Mouse (Mus musculus) midbrain, embryonic 10.5 days (tissue): ENCODE measurements around the gene Zc3h12d. TPM values are rescaled to one million over a fixed set of nuclear protein-coding genes. Genes with fewer than 3 reads are reported as not detected.
A peak's percentile ranks its signal among the peaks of the same experiment; 100 is the strongest.

Experiments
- DNase-seq: peaks from one replicate; pipeline ENCODE4 v3.0.0-alpha.2; 2017; ENCODE audit warnings: low spot score
- H3K27ac ChIP-seq: fragments of 300-500 bp; sonication (generic); replicated peaks from 2 replicates; pipeline ENCODE4 v1.5.1; 2016; ENCODE audit warnings: mild to moderate bottlenecking
- H3K27me3 ChIP-seq: fragments of 300-500 bp; sonication (generic); 2 replicates; pipeline ENCODE4 v1.6.1; 2016; ENCODE audit warnings: low read depth, mild to moderate bottlenecking; ENCODE audit not compliant: poor library complexity, severe bottlenecking
- H3K36me3 ChIP-seq: fragments of 300-500 bp; sonication (generic); 2 replicates; pipeline ENCODE4 v1.6.1; 2016; ENCODE audit warnings: mild to moderate bottlenecking, moderate library complexity
- H3K4me1 ChIP-seq: fragments of 300-500 bp; sonication (generic); 2 replicates; pipeline ENCODE4 v1.6.1; 2016
- H3K4me3 ChIP-seq: fragments of 300-500 bp; sonication (generic); 2 replicates; pipeline ENCODE4 v1.5.1; 2016; ENCODE audit warnings: mild to moderate bottlenecking, moderate library complexity
- H3K9me3 ChIP-seq: fragments of 300-500 bp; sonication (generic); replicated peaks from 2 replicates; pipeline ENCODE4 v1.6.1; 2016; ENCODE audit warnings: mild to moderate bottlenecking
- WGBS: fragments of 180-500 bp; shearing (Covaris S2); methylation state at CpG from one replicate; pipeline ENCODE4 v1.1.7; 2016; 5-methylcytosine and 5-hydroxymethylcytosine counted together
- polyA plus RNA-seq: library from polyadenylated mRNA; unstranded; fragments of >200 nt; fragmentation: Nextera tagmentation; extraction: Ambion mirVana; gene quantifications from 2 replicates; pipeline ENCODE4 v1.2.1, GENCODE M21; 2016

The Zc3h12d gene
- 0.02 TPM in 1 of 2 replicates, not detected in the other for polyA plus RNA-seq

DNA sequence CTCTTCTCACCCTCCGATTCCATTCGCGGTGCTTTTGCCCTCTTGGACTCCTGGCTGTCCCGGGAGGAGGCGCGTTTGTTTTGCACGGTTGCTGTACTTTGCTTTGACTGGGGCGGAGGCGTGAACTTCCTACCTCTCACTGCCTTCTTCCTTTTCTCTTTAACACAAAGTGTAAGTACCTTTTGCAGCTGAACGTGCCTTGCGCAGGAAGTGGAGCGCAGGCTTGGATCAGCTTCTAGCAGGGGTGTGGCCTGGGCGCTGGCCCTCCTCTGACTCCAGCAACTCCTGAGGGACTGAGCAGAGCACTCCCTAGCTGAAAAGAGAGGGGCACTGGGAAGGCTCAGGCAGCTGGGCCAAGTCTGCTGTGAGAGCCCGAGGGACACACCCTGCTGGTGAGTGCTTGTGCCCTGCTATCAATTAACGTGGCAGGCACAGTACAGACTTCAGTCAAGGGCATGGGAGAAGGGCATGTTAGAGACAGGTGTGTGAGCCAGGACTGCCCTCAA lies at the start of gene Zc3h12d:
Gene Zc3h12d, plus strand, starts transcription at position 300 of the 506 bp plus-strand sequence.
- H3K27ac ChIP-seq = peak within 1 kb of the TSS; percentile 28; the same call in 1 of the 2 replicates
- DNase-seq = no peak
- H3K9me3 ChIP-seq = no peaks in the 10 kb centered on the region
- H3K36me3 ChIP-seq = no peaks in the 10 kb centered on the region
- 5% methylated on average over 15 of the region's 15 CpGs for WGBS
- no peaks in the 10 kb centered on the region for H3K27me3 ChIP-seq
- H3K4me3 ChIP-seq = peak within 1 kb of the TSS; percentile 38
- H3K4me1 ChIP-seq = peaks cover 10% of the 10 kb centered on the region

DNA sequence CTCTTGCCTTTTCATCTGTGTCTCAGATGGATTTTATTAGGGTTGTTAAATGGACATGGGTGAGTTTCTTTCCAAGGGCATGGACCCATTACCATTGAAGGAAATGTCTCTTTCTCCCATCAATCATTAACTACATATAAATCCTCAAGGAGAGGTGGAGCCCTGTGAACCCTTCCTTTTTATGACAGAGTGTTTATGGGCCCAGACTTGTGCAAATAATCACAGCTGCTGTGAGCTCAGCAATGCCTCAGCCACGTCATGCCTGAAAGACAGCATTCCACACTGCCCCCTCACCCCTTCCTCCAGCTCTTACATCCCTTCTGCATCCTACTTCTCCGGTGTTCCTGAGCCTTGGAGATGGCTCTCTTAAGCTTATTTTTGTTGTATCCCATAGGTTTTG lies 45.0 kb upstream of the Zc3h12d start:
- WGBS = 56% methylated on average over 2 of the region's 2 CpGs
- DNase-seq = no peak
- Histone ChIP-seq H3K4me3 (no peak overlapping the region), H3K27ac (no peak overlapping the region), H3K27me3 (no peaks in the 10 kb centered on the region), H3K9me3 (no peaks in the 10 kb centered on the region), H3K4me1 (peaks cover 7% of the 10 kb centered on the region), H3K36me3 (peaks cover 25% of the 10 kb centered on the region)

GRCm38 (mm10) chr10:7792254-7792750 lies 40.0 kb upstream of the Zc3h12d start:
- Histone ChIP-seq H3K27me3 (no peaks in the 10 kb centered on the region), H3K4me3 (peak overlapping the region; percentile 86), H3K9me3 (no peaks in the 10 kb centered on the region), H3K27ac (peak overlapping the region; percentile 93), H3K36me3 (peaks cover 43% of the 10 kb centered on the region), H3K4me1 (peaks cover 17% of the 10 kb centered on the region)
- 1% methylated on average over 10 of the region's 10 CpGs for WGBS
- no peak for DNase-seq

GRCm38 (mm10) chr10:7792751-7793385 lies 39.4 kb upstream of the Zc3h12d start, which contains the start of the genes Ginm1 and Ppil4:
Ginm1 (minus strand) TSS chr10:7792824.
Ppil4 (plus strand) TSS chr10:7792891.
- Histone ChIP-seq H3K27ac (peak within 1 kb of the TSS; percentile 93), H3K4me1 (peaks cover 17% of the 10 kb centered on the region), H3K36me3 (peaks cover 49% of the 10 kb centered on the region), H3K9me3 (no peaks in the 10 kb centered on the region), H3K4me3 (peak within 1 kb of the TSS; percentile 86), H3K27me3 (no peaks in the 10 kb centered on the region)
- under 1% methylated on average over 52 of the region's 52 CpGs for WGBS
- DNase-seq = peak; percentile 88

- H3K27ac ChIP-seq = no peak overlapping the region
- H3K9me3 ChIP-seq = no peaks in the 10 kb centered on the region
- no peaks in the 10 kb centered on the region for H3K4me1 ChIP-seq
- WGBS = 95% methylated on average over 3 of the region's 3 CpGs
- H3K4me3 ChIP-seq = no peak overlapping the region
- DNase-seq = no peak
- H3K27me3 ChIP-seq = no peaks in the 10 kb centered on the region
- H3K36me3 ChIP-seq = peaks cover 100% of the 10 kb centered on the region
These were observed 31.0 kb upstream of the Zc3h12d start for GRCm38 (mm10) chr10:7801258-7801657.

GRCm38 (mm10) chr10:7802519-7803140 lies 29.6 kb upstream of the Zc3h12d start:
- DNase-seq = no peak
- H3K36me3 ChIP-seq = peaks cover 99% of the 10 kb centered on the region
- H3K9me3 ChIP-seq = no peaks in the 10 kb centered on the region
- no peak overlapping the region for H3K27ac ChIP-seq
- 89% methylated on average over 2 of the region's 2 CpGs for WGBS
- no peaks in the 10 kb centered on the region for H3K4me1 ChIP-seq
- no peaks in the 10 kb centered on the region for H3K27me3 ChIP-seq
- no peak overlapping the region for H3K4me3 ChIP-seq

GRCm38 (mm10) chr10:7809937-7810336 lies 22.3 kb upstream of the Zc3h12d start:
- Histone ChIP-seq H3K36me3 (peaks cover 96% of the 10 kb centered on the region), H3K27me3 (no peaks in the 10 kb centered on the region), H3K27ac (no peak overlapping the region), H3K4me1 (no peaks in the 10 kb centered on the region), H3K9me3 (no peaks in the 10 kb centered on the region), H3K4me3 (no peak overlapping the region)
- peak; percentile 26 for DNase-seq
- 52% methylated on average over 2 of the region's 2 CpGs for WGBS

DNA sequence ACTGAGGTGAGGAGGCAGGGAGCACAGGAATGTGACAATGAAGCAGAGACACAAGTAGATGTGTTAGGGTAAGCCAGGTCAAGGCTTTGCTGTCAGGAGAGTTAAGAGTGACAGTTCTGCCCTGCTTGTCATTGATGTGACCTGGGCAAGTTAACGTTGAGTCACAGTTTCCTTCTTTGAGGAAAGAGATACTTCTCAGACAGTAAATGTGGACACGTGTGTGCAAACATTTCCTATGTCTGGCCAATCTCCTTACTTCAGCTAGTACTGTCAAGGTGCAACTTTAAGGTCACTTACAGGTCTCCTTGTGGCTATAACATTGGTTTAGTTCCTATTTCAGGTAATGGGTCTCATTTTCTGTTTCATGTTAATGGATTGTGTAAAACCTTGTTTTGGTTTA lies 15.8 kb upstream of the Zc3h12d start:
- 97% methylated on average over 2 of the region's 2 CpGs for WGBS
- H3K4me1 ChIP-seq = no peaks in the 10 kb centered on the region
- peaks cover 96% of the 10 kb centered on the region for H3K36me3 ChIP-seq
- H3K4me3 ChIP-seq = no peak overlapping the region
- DNase-seq = no peak
- H3K27me3 ChIP-seq = no peaks in the 10 kb centered on the region
- H3K27ac ChIP-seq = no peak overlapping the region
- H3K9me3 ChIP-seq = no peaks in the 10 kb centered on the region

- peaks cover 96% of the 10 kb centered on the region for H3K36me3 ChIP-seq
These were observed 13.6 kb upstream of the Zc3h12d start for GRCm38 (mm10) chr10:7818676-7819075.

GRCm38 (mm10) chr10:7819156-7819555 lies 13.1 kb upstream of the Zc3h12d start:
- no peak for DNase-seq
- Histone ChIP-seq H3K9me3 (no peaks in the 10 kb centered on the region), H3K36me3 (peaks cover 96% of the 10 kb centered on the region), H3K27me3 (no peaks in the 10 kb centered on the region), H3K4me3 (no peak overlapping the region), H3K27ac (no peak overlapping the region), H3K4me1 (no peaks in the 10 kb centered on the region)
- WGBS = 95% methylated on average over 4 of the region's 4 CpGs

More at GRCm38 (mm10) chr10:7818676-7819075, 13.6 kb upstream of the Zc3h12d start:
- no peaks in the 10 kb centered on the region for H3K27me3 ChIP-seq
- no peak overlapping the region for H3K27ac ChIP-seq
- H3K4me3 ChIP-seq = no peak overlapping the region
- H3K9me3 ChIP-seq = no peaks in the 10 kb centered on the region
- DNase-seq = no peak
- H3K4me1 ChIP-seq = no peaks in the 10 kb centered on the region
- 90% methylated on average over 4 of the region's 4 CpGs for WGBS

DNA sequence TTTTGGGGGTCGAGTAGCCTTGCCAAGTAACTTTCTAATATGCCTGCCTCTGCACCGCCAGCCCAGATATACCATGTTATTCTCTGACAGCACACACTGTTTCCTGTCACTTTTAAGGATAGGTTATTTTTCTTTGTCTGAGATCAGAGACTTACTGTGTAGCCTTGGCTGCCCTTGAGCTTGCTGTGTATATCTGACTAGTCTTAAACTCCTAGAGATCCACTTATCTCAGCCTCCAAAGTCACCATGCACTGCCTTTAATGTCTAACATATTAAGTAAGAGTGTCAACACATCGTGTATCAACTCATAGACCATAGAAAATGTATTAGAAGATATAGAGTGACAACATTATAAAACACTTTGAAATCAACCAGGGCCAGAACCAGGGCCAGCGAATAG lies 12.7 kb upstream of the Zc3h12d start:
- DNase-seq = no peak
- H3K9me3 ChIP-seq = no peaks in the 10 kb centered on the region
- H3K4me1 ChIP-seq = no peaks in the 10 kb centered on the region
- peaks cover 91% of the 10 kb centered on the region for H3K36me3 ChIP-seq
- H3K4me3 ChIP-seq = no peak overlapping the region
- no peak overlapping the region for H3K27ac ChIP-seq
- WGBS = 93% methylated on average over 4 of the region's 4 CpGs
- H3K27me3 ChIP-seq = no peaks in the 10 kb centered on the region

DNA sequence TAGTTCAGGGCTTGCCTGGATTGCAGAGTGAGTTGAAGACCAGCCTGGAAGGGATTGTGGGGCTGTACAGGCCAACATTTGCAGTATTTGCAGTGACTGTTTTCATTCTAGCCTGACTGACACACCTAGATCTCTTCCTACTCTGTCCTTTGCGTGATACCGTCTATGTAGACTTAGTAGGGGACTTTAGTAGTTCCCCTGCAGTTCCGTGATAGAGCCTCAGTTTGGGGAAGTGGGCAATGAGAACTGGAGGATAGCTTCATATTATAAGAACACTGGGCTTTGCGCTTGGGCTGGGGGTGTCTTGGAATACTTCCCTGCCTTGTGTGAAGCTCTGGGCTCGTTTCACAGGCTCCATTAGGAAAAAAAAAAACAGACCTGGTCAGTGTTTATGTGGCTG lies 12.1 kb upstream of the Zc3h12d start:
- no peaks in the 10 kb centered on the region for H3K4me1 ChIP-seq

DNA sequence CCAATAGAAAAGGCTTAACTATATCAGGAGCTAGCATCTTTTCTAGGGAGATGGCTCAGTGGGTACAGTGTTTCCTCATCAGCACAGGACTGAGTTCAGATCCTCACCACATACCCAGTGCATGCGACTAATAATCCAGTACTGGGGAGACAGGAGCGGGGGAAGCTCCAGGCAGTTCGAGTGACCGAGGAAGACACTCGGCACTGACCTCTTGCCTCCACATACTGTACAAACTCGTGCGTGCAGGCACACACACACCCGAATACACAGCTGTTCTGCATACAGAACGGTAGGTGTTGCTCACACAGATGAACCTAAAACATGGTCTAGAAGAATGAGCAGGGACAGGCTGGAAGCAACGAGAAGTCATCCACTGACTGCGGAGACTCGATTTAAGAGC lies 10.3 kb upstream of the Zc3h12d start:
- WGBS = 94% methylated on average over 12 of the region's 12 CpGs

More for the DNA sequence above, 12.1 kb upstream of the Zc3h12d start:
- no peaks in the 10 kb centered on the region for H3K9me3 ChIP-seq
- 95% methylated on average over 5 of the region's 5 CpGs for WGBS
- no peak overlapping the region for H3K27ac ChIP-seq
- no peaks in the 10 kb centered on the region for H3K27me3 ChIP-seq
- no peak overlapping the region for H3K4me3 ChIP-seq
- H3K36me3 ChIP-seq = peaks cover 86% of the 10 kb centered on the region
- DNase-seq = no peak

More for the DNA sequence above, 10.3 kb upstream of the Zc3h12d start:
- Histone ChIP-seq H3K9me3 (no peaks in the 10 kb centered on the region), H3K27ac (no peak overlapping the region), H3K4me1 (no peaks in the 10 kb centered on the region), H3K27me3 (no peaks in the 10 kb centered on the region), H3K36me3 (peaks cover 82% of the 10 kb centered on the region), H3K4me3 (no peak overlapping the region)
- DNase-seq = no peak
